Mouse (Mus musculus) 416B (cell line): ENCODE measurements around the gene Svbp.

Experiments used
- DNase-seq: peaks from one replicate; pipeline ENCODE4 v3.0.0; 2011; ENCODE audit warnings: low read depth

The Svbp gene

GRCm38 (mm10) chr4:119194909-119195581 lies at the start of gene Svbp:
Gene Svbp, plus strand, starts transcription at chr4:119195306.
- peak; percentile 91 for DNase-seq

- DNase-seq = no peak
Measured at GRCm38 (mm10) chr4:119146816-119147215, 48.3 kb upstream of the Svbp start.

GRCm38 (mm10) chr4:119147347-119147746 lies 47.8 kb upstream of the Svbp start:
- DNase-seq = no peak

- DNase-seq = peak; percentile 27
Measured at GRCm38 (mm10) chr4:119148741-119149140, 46.4 kb upstream of the Svbp start.

- DNase-seq = peak; percentile 68
Measured at GRCm38 (mm10) chr4:119157186-119157585, 37.9 kb upstream of the Svbp start.

- DNase-seq = no peak
Measured at GRCm38 (mm10) chr4:119157891-119158290, 37.2 kb upstream of the Svbp start.

GRCm38 (mm10) chr4:119161358-119161757 lies 33.7 kb upstream of the Svbp start:
- no peak for DNase-seq

- DNase-seq = peak; percentile 48
Measured at GRCm38 (mm10) chr4:119162990-119163389, 32.1 kb upstream of the Svbp start.

GRCm38 (mm10) chr4:119165916-119166315 lies 29.2 kb upstream of the Svbp start:
- DNase-seq = peak; percentile 47

GRCm38 (mm10) chr4:119167068-119167467 lies 28.0 kb upstream of the Svbp start:
- DNase-seq = peak; percentile 27

GRCm38 (mm10) chr4:119167663-119168062 lies 27.4 kb upstream of the Svbp start:
- DNase-seq = peak; percentile 91

- DNase-seq = peak; percentile 29
Measured at GRCm38 (mm10) chr4:119172919-119173650, 22.0 kb upstream of the Svbp start.

GRCm38 (mm10) chr4:119173851-119174453 lies 21.2 kb upstream of the Svbp start, which contains the start of gene Zfp691:
Gene Zfp691, minus strand, starts transcription at chr4:119174195.
- peak; percentile 98 for DNase-seq

GRCm38 (mm10) chr4:119177702-119178101 lies 17.4 kb upstream of the Svbp start:
- DNase-seq = no peak

- DNase-seq = no peak
Measured at GRCm38 (mm10) chr4:119178331-119178730, 16.8 kb upstream of the Svbp start.

GRCm38 (mm10) chr4:119180133-119180707 lies 14.9 kb upstream of the Svbp start:
- DNase-seq = peak; percentile 41

- no peak for DNase-seq
Measured at GRCm38 (mm10) chr4:119181456-119181855, 13.7 kb upstream of the Svbp start.

- DNase-seq = no peak
Measured at GRCm38 (mm10) chr4:119183525-119183924, 11.6 kb upstream of the Svbp start.

- DNase-seq = no peak
Measured at GRCm38 (mm10) chr4:119185771-119186170, 9.3 kb upstream of the Svbp start.

- no peak for DNase-seq
Measured at GRCm38 (mm10) chr4:119188060-119188785, 6.9 kb upstream of the Svbp start.

GRCm38 (mm10) chr4:119189392-119189791 lies 5.7 kb upstream of the Svbp start:
- no peak for DNase-seq

- DNase-seq = no peak
Measured at GRCm38 (mm10) chr4:119189864-119190263, 5.2 kb upstream of the Svbp start, which contains the start of gene Ermap. Gene Ermap, minus strand, starts transcription at chr4:119190011.
